Mouse (Mus musculus) MEL (cell line): ENCODE data around the gene Ccnc. TPM values are rescaled to one million over a fixed set of nuclear protein-coding genes. Genes with fewer than 3 reads are reported as not detected.
A peak's percentile ranks its signal among the peaks of the same experiment; 100 is the strongest.

Experiments used
- DNase-seq: peaks from one replicate; pipeline ENCODE4 v3.0.0; 2011; ENCODE audit warnings: low read depth, low spot score
- H3K27ac ChIP-seq: 2 replicates; pipeline ENCODE4 v1.5.1; 2012; ENCODE audit warnings: low read depth, mild to moderate bottlenecking, control low read depth, low read length, moderate library complexity; ENCODE audit not compliant: control insufficient read depth
- H3K27me3 ChIP-seq, 2 experiments: fragments of 150-350 bp in 1 of 2; sonication (generic) in 1 of 2; 2 replicates each; pipeline ENCODE4 v1.6.1; 2012; ENCODE audit warnings: low read length in 2 of 2, mild to moderate bottlenecking in 2 of 2, improper control_type of control experiment in 1 of 2, moderate library complexity in 1 of 2; ENCODE audit not compliant: insufficient read depth in 2 of 2, control insufficient read depth in 1 of 2
- H3K36me3 ChIP-seq, 2 experiments: 2 replicates each; pipeline ENCODE4 v1.6.1; 2012 to 2014; ENCODE audit warnings: low read length in 2 of 2, improper control_type of control experiment in 1 of 2, inconsistent platforms in 1 of 2, mild to moderate bottlenecking in 1 of 2; ENCODE audit not compliant: insufficient read depth in 2 of 2, control insufficient read depth in 1 of 2
- H3K4me1 ChIP-seq, 2 experiments: fragments of 150-350 bp in 1 of 2; sonication (generic) in 1 of 2; 2 replicates each; pipeline ENCODE4 v1.6.1; 2012; ENCODE audit warnings: low read length in 2 of 2, improper control_type of control experiment in 1 of 2, mild to moderate bottlenecking in 1 of 2; ENCODE audit not compliant: insufficient read depth in 2 of 2, control insufficient read depth in 1 of 2
- H3K4me3 ChIP-seq, 2 experiments: fragments of 150-350 bp in 1 of 2; sonication (generic) in 1 of 2; 2 replicates each; pipeline ENCODE4 v1.5.1; 2012; ENCODE audit warnings: low read depth in 2 of 2, low read length in 2 of 2, mild to moderate bottlenecking in 2 of 2, moderate library complexity in 2 of 2, control low read depth in 1 of 2, improper control_type of control experiment in 1 of 2; ENCODE audit not compliant: control insufficient read depth in 1 of 2, insufficient read depth in 1 of 2
- H3K79me2 ChIP-seq: 2 replicates; pipeline ENCODE4 v1.6.1; 2012; ENCODE audit warnings: mild to moderate bottlenecking, low read length, moderate library complexity; ENCODE audit not compliant: control insufficient read depth, poor library complexity, insufficient read depth
- H3K9ac ChIP-seq: 2 replicates; pipeline ENCODE4 v1.6.1; 2012; ENCODE audit warnings: low read depth, mild to moderate bottlenecking, control low read depth, low read length, moderate library complexity; ENCODE audit not compliant: control insufficient read depth, poor library complexity, severe bottlenecking
- H3K9me3 ChIP-seq: fragments of 150-350 bp; sonication (generic); replicated peaks from 2 replicates; pipeline ENCODE4 v1.6.1; 2012; ENCODE audit warnings: mild to moderate bottlenecking, low read length, improper control_type of control experiment, moderate library complexity; ENCODE audit not compliant: insufficient read depth
- BHLHE40 ChIP-seq: IDR thresholded peaks from 2 replicates; pipeline ENCODE4 v1.6.1; 2012; ENCODE audit warnings: low read depth, mild to moderate bottlenecking, inconsistent platforms, low read length, improper control_type of control experiment, borderline replicate concordance
- CHD1 ChIP-seq: IDR thresholded peaks from 2 replicates; pipeline ENCODE4 v1.6.1; 2012; ENCODE audit warnings: low read depth, mild to moderate bottlenecking, inconsistent platforms, low read length, improper control_type of control experiment
- CHD2 ChIP-seq: IDR thresholded peaks from 2 replicates; pipeline ENCODE4 v1.6.1; 2011; ENCODE audit warnings: low read length, improper control_type of control experiment
- CTCF ChIP-seq, 3 experiments: IDR thresholded peaks in 2 of 3; conservative IDR thresholded peaks in 1 of 3; 2 replicates each; pipeline ENCODE4 v1.5.1; 2011 to 2012; ENCODE audit warnings: low read length in 3 of 3, low read depth in 2 of 3, mild to moderate bottlenecking in 2 of 3, improper control_type of control experiment in 1 of 3, inconsistent platforms in 1 of 3, mixed read lengths in 1 of 3, moderate library complexity in 1 of 3; ENCODE audit not compliant: control insufficient read depth in 1 of 3, insufficient read depth in 1 of 3, poor library complexity in 1 of 3, severe bottlenecking in 1 of 3
- EP300 ChIP-seq, 2 experiments: IDR thresholded peaks; 2 replicates each; pipeline ENCODE4 v1.6.1; 2011; ENCODE audit warnings: improper control_type of control experiment in 2 of 2, low read length in 2 of 2, low read depth in 1 of 2, mild to moderate bottlenecking in 1 of 2
- GABPA ChIP-seq: IDR thresholded peaks from 2 replicates; pipeline ENCODE4 v1.6.1; 2012; ENCODE audit warnings: low read depth, mild to moderate bottlenecking, inconsistent platforms, low read length, improper control_type of control experiment, moderate library complexity
- GATA1 ChIP-seq: IDR thresholded peaks from 2 replicates; pipeline ENCODE4 v1.6.1; 2011; ENCODE audit warnings: low read depth, low read length, improper control_type of control experiment
- HCFC1 ChIP-seq: IDR thresholded peaks from 2 replicates; pipeline ENCODE4 v1.6.1; 2012; ENCODE audit warnings: low read depth, mild to moderate bottlenecking, inconsistent platforms, low read length, improper control_type of control experiment, moderate library complexity
- KAT2A ChIP-seq: conservative IDR thresholded peaks from 2 replicates; pipeline ENCODE4 v1.6.1; 2012; ENCODE audit warnings: low read depth, low read length, improper control_type of control experiment, inconsistent platforms
- MAX ChIP-seq: IDR thresholded peaks from 2 replicates; pipeline ENCODE4 v1.6.1; 2011; ENCODE audit warnings: low read length, improper control_type of control experiment
- MAZ ChIP-seq: IDR thresholded peaks from 2 replicates; pipeline ENCODE4 v1.6.1; 2012; ENCODE audit warnings: low read depth, mild to moderate bottlenecking, inconsistent platforms, low read length, improper control_type of control experiment
- MXI1 ChIP-seq: IDR thresholded peaks from 2 replicates; pipeline ENCODE4 v1.6.1; 2011; ENCODE audit warnings: mild to moderate bottlenecking, low read depth, low read length, improper control_type of control experiment
- MYB ChIP-seq: IDR thresholded peaks from 2 replicates; pipeline ENCODE4 v1.6.1; 2011; ENCODE audit warnings: mild to moderate bottlenecking, low read depth, low read length, improper control_type of control experiment
- MYC ChIP-seq: IDR thresholded peaks from 2 replicates; pipeline ENCODE4 v1.6.1; 2011; ENCODE audit warnings: low read depth, mild to moderate bottlenecking, low read length, improper control_type of control experiment, moderate library complexity
- NELFE ChIP-seq: IDR thresholded peaks from 2 replicates; pipeline ENCODE4 v1.6.1; 2011; ENCODE audit warnings: low read depth, low read length, improper control_type of control experiment
- NRF1 ChIP-seq: IDR thresholded peaks from 2 replicates; pipeline ENCODE4 v1.6.1; 2014; ENCODE audit warnings: low read depth, mild to moderate bottlenecking, inconsistent platforms, low read length, improper control_type of control experiment, moderate library complexity; ENCODE audit not compliant: poor library complexity, insufficient read depth, severe bottlenecking
- POLR2A ChIP-seq, 2 experiments: IDR thresholded peaks; 2 replicates each; pipeline ENCODE4 v1.6.1; 2011 to 2012; ENCODE audit warnings: low read length in 2 of 2, mild to moderate bottlenecking in 2 of 2, control low read depth in 1 of 2, improper control_type of control experiment in 1 of 2, low read depth in 1 of 2, moderate library complexity in 1 of 2; ENCODE audit not compliant: control insufficient read depth in 1 of 2, insufficient read depth in 1 of 2, poor library complexity in 1 of 2
- UBTF ChIP-seq: IDR thresholded peaks from 2 replicates; pipeline ENCODE4 v1.6.1; 2012; ENCODE audit warnings: low read depth, mild to moderate bottlenecking, inconsistent platforms, low read length, improper control_type of control experiment, moderate library complexity, borderline replicate concordance; ENCODE audit not compliant: insufficient read depth
- USF1 ChIP-seq: IDR thresholded peaks from 2 replicates; pipeline ENCODE4 v1.6.1; 2014; ENCODE audit warnings: low read depth, mild to moderate bottlenecking, inconsistent platforms, low read length, improper control_type of control experiment, moderate library complexity
- USF2 ChIP-seq, 2 experiments: IDR thresholded peaks; 2 replicates each; pipeline ENCODE4 v1.6.1; 2011 to 2012; ENCODE audit warnings: improper control_type of control experiment in 2 of 2, low read length in 2 of 2, borderline replicate concordance in 1 of 2, inconsistent platforms in 1 of 2, low read depth in 1 of 2, mild to moderate bottlenecking in 1 of 2; ENCODE audit not compliant: insufficient read depth in 1 of 2
- ZC3H11A ChIP-seq: IDR thresholded peaks from 2 replicates; pipeline ENCODE4 v1.6.1; 2012; ENCODE audit warnings: low read depth, mild to moderate bottlenecking, inconsistent platforms, low read length, improper control_type of control experiment
- ZMIZ1 ChIP-seq: IDR thresholded peaks from 2 replicates; pipeline ENCODE4 v1.6.1; 2012; ENCODE audit warnings: low read depth, mild to moderate bottlenecking, inconsistent platforms, low read length, improper control_type of control experiment, moderate library complexity
- polyA plus RNA-seq, 2 experiments: library from polyadenylated mRNA; stranded (reverse) in 1 of 2; unstranded in 1 of 2; fragments of >175 nt in 1 of 2; fragments of >200 nt in 1 of 2; gene quantifications; 2 replicates each; pipeline versions ENCODE4 v1.2.1 to v1.2.4; 2012; ENCODE audit warnings: low replicate concordance in 2 of 2, low read depth in 1 of 2; ENCODE audit not compliant: insufficient read length in 2 of 2, insufficient read depth in 1 of 2, missing spikeins in 1 of 2
- total RNA-seq: library from RNA; depleted of rRNA; stranded (reverse); fragments of 300-350 nt; gene quantifications from 2 replicates; pipeline ENCODE4 v1.2.3, GENCODE M21; 2012; rRNA removed

Ccnc gene
- total and polyA plus RNA-seq, 3 experiments = 14.7 to 196 (median 16.0) TPM

DNA sequence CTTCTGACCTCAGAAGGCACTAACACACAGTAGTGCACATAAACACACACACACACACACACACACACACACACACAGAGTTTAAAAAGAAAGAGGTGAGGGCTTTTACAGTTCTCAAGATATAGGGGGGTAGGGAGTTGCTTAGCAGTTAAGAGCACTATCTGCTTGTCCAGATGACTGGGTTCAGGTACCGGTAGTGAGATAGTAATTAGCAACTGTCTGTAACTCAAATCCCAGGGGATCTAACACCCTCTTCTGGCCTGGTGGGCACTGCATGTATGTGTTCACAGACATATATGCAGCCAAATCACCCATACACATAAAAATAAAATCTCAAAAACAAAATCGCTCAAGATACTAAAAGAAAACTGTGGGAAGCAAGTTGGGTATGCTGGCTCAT is 74.1 kb downstream of the Ccnc start:
- no peaks in the 10 kb centered on the region for H3K79me2 ChIP-seq
- no peaks in the 10 kb centered on the region for H3K9me3 ChIP-seq
- no peak overlapping the region for H3K9ac ChIP-seq
- no peak overlapping the region for H3K4me3 ChIP-seq
- TF ChIP-seq ZMIZ1 = no peak
- peak in 1 of 2 experiments; percentile 20; a peak in 1 of 4 replicates for TF ChIP-seq EP300 (IDR thresholded peaks at IDR 0.05; ENCODE audit: low read depth in 1 of 2, low read length in 2 of 2)
- no peak for TF ChIP-seq MYC
- H3K4me1 ChIP-seq = no peaks in the 10 kb centered on the region
- DNase-seq = peak; percentile 13
- peaks cover 6 to 19% of the 10 kb centered on the region in 2 experiments for H3K36me3 ChIP-seq
- no peak overlapping the region for H3K27ac ChIP-seq
- no peaks in the 10 kb centered on the region for H3K27me3 ChIP-seq

DNA sequence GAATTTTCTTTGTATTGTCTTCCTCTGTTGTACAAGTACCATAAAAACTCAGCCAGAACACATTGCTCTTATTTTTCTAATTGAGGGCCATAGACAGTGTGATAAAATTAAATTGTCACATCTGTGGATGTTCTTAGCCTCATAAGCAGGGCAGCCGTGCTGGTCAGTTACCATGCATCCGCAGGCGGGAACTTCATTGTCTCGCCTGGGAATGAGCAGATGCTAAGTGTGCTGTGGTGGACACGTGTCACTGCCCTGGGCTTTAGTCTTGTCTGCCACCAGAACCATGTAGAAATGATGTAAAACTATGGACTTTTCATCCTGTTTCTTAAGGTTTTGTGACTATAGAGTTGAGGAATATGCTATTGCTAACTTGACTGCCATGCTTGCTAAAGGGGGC is 79.7 kb downstream of the Ccnc start:
- H3K79me2 ChIP-seq = no peaks in the 10 kb centered on the region
- peaks cover 0 to 6% of the 10 kb centered on the region in 2 experiments; a peak in 2 of 4 replicates for H3K36me3 ChIP-seq
- H3K4me1 ChIP-seq = no peaks in the 10 kb centered on the region
- no peaks in the 10 kb centered on the region for H3K9me3 ChIP-seq
- H3K9ac ChIP-seq = no peak overlapping the region
- TF ChIP-seq NELFE (no peak), MAX (no peak), UBTF (no peak), NRF1 (no peak), HCFC1 (no peak), MYB (no peak), GABPA (no peak), BHLHE40 (no peak), CTCF (IDR thresholded peaks at IDR 0.05 in 2 of 3, conservative IDR thresholded peaks at IDR 0.05 in 1 of 3; ENCODE audit: control insufficient read depth in 1 of 3, insufficient read depth in 1 of 3, low read depth in 2 of 3, low read length in 3 of 3, poor library complexity in 1 of 3, severe bottlenecking in 1 of 3) (no peak), ZMIZ1 (no peak), MAZ (no peak), GATA1 (no peak), USF1 (no peak), ZC3H11A (no peak), KAT2A (no peak), MXI1 (no peak), CHD1 (no peak), CHD2 (no peak), POLR2A (IDR thresholded peaks at IDR 0.05; ENCODE audit: control insufficient read depth in 1 of 2, insufficient read depth in 1 of 2, low read depth in 1 of 2, low read length in 2 of 2, poor library complexity in 1 of 2) (no peak), USF2 (IDR thresholded peaks at IDR 0.05; ENCODE audit: borderline replicate concordance in 1 of 2, insufficient read depth in 1 of 2, low read depth in 1 of 2, low read length in 2 of 2) (no peak)
- no peak overlapping the region for H3K4me3 ChIP-seq
- H3K27ac ChIP-seq = no peak overlapping the region
- no peaks in the 10 kb centered on the region for H3K27me3 ChIP-seq
- DNase-seq = no peak

Other genes with a start within 250 kb of the Ccnc start
- gene Prdm13, start 41.7 kb upstream of the Ccnc start, total RNA-seq = not detected in 2 replicates
- not detected for gene Prdm13, start 41.7 kb upstream of the Ccnc start, polyA plus RNA-seq
- 8.2 and 8.7 TPM in 2 replicates for gene Usp45, start 39.5 kb downstream of the Ccnc start, total RNA-seq
- 1 to 10 TPM in 1 of 2 experiments, not detected in 1; 6.4 TPM for gene Usp45, start 39.5 kb downstream of the Ccnc start, polyA plus RNA-seq
- gene Tstd3, start 39.5 kb downstream of the Ccnc start, total RNA-seq = 11.7 and 13.7 TPM in 2 replicates
- 10 to 100 TPM in 1 of 2 experiments, not detected in 1; 18.5 TPM for gene Tstd3, start 39.5 kb downstream of the Ccnc start, polyA plus RNA-seq
- gene Pnisr, start 119.9 kb downstream of the Ccnc start, total RNA-seq = 31.7 and 33.6 TPM in 2 replicates
- 10 to 100 TPM in 1 of 2 experiments, not detected in 1; 99.0 TPM for gene Pnisr, start 119.9 kb downstream of the Ccnc start, polyA plus RNA-seq
- gene Coq3, start 152.0 kb downstream of the Ccnc start, total RNA-seq = 11.2 and 12.7 TPM in 2 replicates
- gene Coq3, start 152.0 kb downstream of the Ccnc start, polyA plus RNA-seq = 10 to 100 TPM in 1 of 2 experiments, not detected in 1; 15.1 TPM
- gene Faxc, start 203.6 kb downstream of the Ccnc start, total RNA-seq = not detected in 2 replicates
- not detected for gene Faxc, start 203.6 kb downstream of the Ccnc start, polyA plus RNA-seq